Mouse (Mus musculus) midbrain, embryonic 14.5 days (tissue): ENCODE data around the gene Ptcd2. TPM values are rescaled to one million over a fixed set of nuclear protein-coding genes. Genes with fewer than 3 reads are reported as not detected.
"Not testable (repeated sequence)": the region's sequence is repeated elsewhere in the genome, so short reads cannot be mapped to it uniquely, and the experiment has no call there.

Source experiments
- ATAC-seq: fragments of 200-750 bp; cut with Nextera tagmentation; 2 replicates; pipeline ENCODE4 v1.8.0; 2017; ENCODE audit warnings: moderate number of reproducible peaks, moderate library complexity; ENCODE audit not compliant: low FRiP score, low TSS enrichment
- DNase-seq: peaks from one replicate; pipeline ENCODE4 v3.0.0-alpha.2; 2015
- H3K27ac ChIP-seq: fragments of 300-500 bp; sonication (generic); replicated peaks from 2 replicates; pipeline ENCODE4 v1.5.1; 2014; ENCODE audit warnings: mild to moderate bottlenecking, low read depth, low read length, moderate library complexity
- H3K27me3 ChIP-seq: fragments of 300-500 bp; sonication (generic); 2 replicates; pipeline ENCODE4 v1.6.1; 2014; ENCODE audit warnings: low read length, control low read depth, mixed read lengths; ENCODE audit not compliant: control insufficient read depth, insufficient read depth
- H3K36me3 ChIP-seq: fragments of 300-500 bp; sonication (generic); 2 replicates; pipeline ENCODE4 v1.6.1; 2014; ENCODE audit warnings: low read length, control low read depth; ENCODE audit not compliant: control insufficient read depth, insufficient read depth
- H3K4me1 ChIP-seq: fragments of 300-500 bp; sonication (generic); 2 replicates; pipeline ENCODE4 v1.6.1; 2014; ENCODE audit warnings: mild to moderate bottlenecking, antibody characterized with exemption, low read length, control low read depth; ENCODE audit not compliant: control insufficient read depth, insufficient read depth
- H3K4me2 ChIP-seq: fragments of 300-500 bp; sonication (generic); 2 replicates; pipeline ENCODE4 v1.6.1; 2014; ENCODE audit warnings: mild to moderate bottlenecking, low read length, moderate library complexity
- H3K4me3 ChIP-seq: fragments of 300-500 bp; sonication (generic); replicated peaks from 2 replicates; pipeline ENCODE4 v1.5.1; 2014; ENCODE audit warnings: low read depth, low read length
- H3K9ac ChIP-seq: fragments of 300-500 bp; sonication (generic); replicated peaks from 2 replicates; pipeline ENCODE4 v1.6.1; 2014; ENCODE audit warnings: mild to moderate bottlenecking, low read length, moderate library complexity
- H3K9me3 ChIP-seq: fragments of 300-500 bp; sonication (generic); 2 replicates; pipeline ENCODE4 v1.6.1; 2016; ENCODE audit warnings: low read length, control low read depth, mixed read lengths; ENCODE audit not compliant: control insufficient read depth
- WGBS: fragments of 180-500 bp; shearing (Covaris S2); extraction: QIAGEN DNeasy Blood & Tissue Kit; methylation state at CpG from one replicate; pipeline ENCODE4 v1.1.7; 2014; 5-methylcytosine and 5-hydroxymethylcytosine counted together
- polyA plus RNA-seq: library from polyadenylated mRNA; unstranded; fragments of >200 nt; fragmentation: Nextera tagmentation; extraction: Ambion mirVana; gene quantifications from 2 replicates; pipeline ENCODE4 v1.2.1, GENCODE M21; 2014

Ptcd2 gene
- polyA plus RNA-seq, 1 experiment from 2014 or later, result 62.2 TPM

DNA sequence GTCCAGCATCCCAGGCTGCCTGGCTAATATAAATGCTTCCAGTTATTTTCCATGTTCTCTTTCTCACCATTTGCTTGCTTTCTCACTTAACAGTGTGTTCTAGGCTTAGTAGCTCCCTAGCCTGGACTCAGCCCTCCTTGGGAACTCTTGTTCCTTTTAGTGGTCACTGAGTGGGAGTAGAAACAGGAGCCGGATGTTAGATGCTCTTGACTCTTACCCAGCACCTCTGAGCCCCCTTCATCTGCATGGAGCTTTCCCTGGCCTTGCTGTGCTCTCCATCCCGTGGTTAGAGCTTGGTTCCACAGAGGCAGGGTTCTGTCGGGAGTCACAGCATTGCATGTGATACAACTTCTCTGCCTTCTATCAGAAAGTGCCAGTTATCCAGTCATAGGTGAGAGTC is 7.1 kb upstream of the Ptcd2 start:
- DNase-seq (no peak), ATAC-seq (no peak)
- H3K36me3 ChIP-seq, result peaks cover 23% of the 10 kb centered on the region
- no peaks in the 10 kb centered on the region for H3K9me3 ChIP-seq
- H3K27ac ChIP-seq, result no peak overlapping the region
- no peak overlapping the region for H3K4me2 ChIP-seq
- no peak overlapping the region for H3K9ac ChIP-seq
- 93% methylated on average over 3 of the region's 3 CpGs for WGBS
- H3K27me3 ChIP-seq, result no peaks in the 10 kb centered on the region
- 0 out of 2 replicates have a peak, but pooled peaks cover 4% of the 10 kb centered on the region for H3K4me1 ChIP-seq
- H3K4me3 ChIP-seq, result no peak overlapping the region

DNA sequence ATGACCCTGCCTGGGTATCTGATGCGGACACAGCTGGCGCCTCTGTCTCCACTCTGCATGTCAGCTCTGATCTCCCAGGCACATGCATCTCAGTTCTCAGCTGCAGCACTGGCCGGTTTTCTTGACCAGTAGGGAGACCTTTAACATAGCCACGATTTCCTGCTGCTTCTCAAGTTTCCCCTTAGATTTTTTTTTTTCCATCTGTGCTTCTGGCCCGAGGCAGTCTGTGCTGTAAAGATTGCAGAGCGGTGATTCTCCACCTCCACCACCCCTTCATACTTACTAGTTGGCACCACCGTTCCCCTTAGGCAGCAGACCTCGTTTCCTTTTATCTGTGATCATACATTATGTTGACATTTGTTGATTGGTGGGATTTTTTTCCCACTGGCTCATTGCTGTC is 6.7 kb upstream of the Ptcd2 start:
- Histone ChIP-seq H3K27ac (no peak overlapping the region), H3K4me1 (0 out of 2 replicates have a peak, but pooled peaks cover 4% of the 10 kb centered on the region), H3K27me3 (no peaks in the 10 kb centered on the region), H3K36me3 (peaks cover 23% of the 10 kb centered on the region), H3K4me3 (no peak overlapping the region), H3K4me2 (no peak overlapping the region), H3K9ac (no peak overlapping the region), H3K9me3 (no peaks in the 10 kb centered on the region)
- DNase-seq, result no peak
- ATAC-seq, result no peak
- 86% methylated on average over 8 of the region's 8 CpGs for WGBS

DNA sequence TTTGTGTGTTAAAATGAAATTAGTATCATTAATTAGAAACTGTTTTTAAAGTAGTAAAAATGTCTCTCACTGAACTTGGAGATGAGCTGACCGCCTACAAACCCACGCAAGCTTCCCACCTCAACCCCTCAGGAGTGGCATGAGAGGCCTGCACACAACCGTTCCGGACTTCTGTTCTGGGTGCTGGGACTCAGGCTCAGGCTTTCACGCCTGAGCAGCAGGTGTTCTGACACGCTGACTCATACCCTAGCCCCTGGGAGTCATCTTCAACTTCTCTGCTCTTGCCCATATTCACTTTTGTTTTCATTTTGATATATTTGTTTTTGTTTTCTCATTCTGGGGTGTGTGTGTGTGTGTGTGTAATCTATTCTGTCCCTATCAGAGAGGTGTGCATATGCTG is 5.5 kb upstream of the Ptcd2 start:
- H3K36me3 ChIP-seq, result peaks cover 23% of the 10 kb centered on the region
- no peaks in the 10 kb centered on the region for H3K9me3 ChIP-seq
- DNase-seq (no peak), ATAC-seq (no peak)
- no peak overlapping the region for H3K4me2 ChIP-seq
- WGBS, result 93% methylated on average over 6 of the region's 6 CpGs
- H3K27me3 ChIP-seq, result no peaks in the 10 kb centered on the region
- no peak overlapping the region for H3K4me3 ChIP-seq
- no peak overlapping the region for H3K9ac ChIP-seq
- H3K4me1 ChIP-seq, result peaks cover 10% of the 10 kb centered on the region
- no peak overlapping the region for H3K27ac ChIP-seq

DNA sequence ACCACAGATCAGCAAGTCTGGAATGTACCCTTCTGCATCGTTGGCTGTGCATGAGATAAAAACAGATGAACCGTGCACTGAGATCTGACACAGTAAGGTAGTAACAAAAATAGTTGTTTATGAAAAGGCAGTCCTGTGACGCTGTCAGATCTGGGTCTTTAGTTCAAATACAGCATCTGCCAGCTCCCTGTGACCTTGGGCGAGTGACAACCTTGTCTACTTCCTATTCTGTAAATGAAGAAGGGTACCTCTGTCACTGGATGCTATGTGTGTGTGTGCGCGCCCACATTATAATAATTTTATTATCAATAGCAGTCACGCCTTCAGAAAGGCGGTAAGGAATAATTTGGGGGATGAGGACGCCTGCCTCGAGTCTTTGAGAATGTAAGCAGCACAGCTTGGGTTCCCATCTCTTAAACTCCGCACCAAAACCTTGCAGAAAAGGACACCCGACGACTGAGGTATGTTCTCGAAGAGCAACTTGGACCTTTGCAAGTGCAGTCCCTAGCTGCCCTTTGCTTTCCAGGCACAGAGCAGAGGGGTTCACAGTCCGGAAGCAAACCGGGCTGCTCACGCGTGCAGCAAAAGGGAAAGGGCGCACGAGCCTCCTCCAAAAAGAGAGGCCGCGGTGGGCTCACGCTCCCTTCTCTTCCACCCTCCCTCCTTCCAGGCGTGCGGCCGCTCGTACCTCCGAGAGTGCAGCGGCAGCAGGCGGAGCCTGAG is 468 bp downstream of the Ptcd2 start:
- ATAC-seq (peak; percentile 79; the same call in 1 of the 2 replicates), DNase-seq (no peak)
- H3K36me3 ChIP-seq, result peaks cover 43% of the 10 kb centered on the region
- no peaks in the 10 kb centered on the region for H3K9me3 ChIP-seq
- H3K4me1 ChIP-seq, result peaks cover 11% of the 10 kb centered on the region
- H3K27me3 ChIP-seq, result no peaks in the 10 kb centered on the region
- 3% methylated on average over 30 of the region's 30 CpGs for WGBS
- peak overlapping the region; percentile 77 for H3K9ac ChIP-seq
- peak overlapping the region; percentile 88 for H3K4me3 ChIP-seq
- peak overlapping the region; percentile 90 for H3K27ac ChIP-seq
- peak overlapping the region; percentile 82 for H3K4me2 ChIP-seq

DNA sequence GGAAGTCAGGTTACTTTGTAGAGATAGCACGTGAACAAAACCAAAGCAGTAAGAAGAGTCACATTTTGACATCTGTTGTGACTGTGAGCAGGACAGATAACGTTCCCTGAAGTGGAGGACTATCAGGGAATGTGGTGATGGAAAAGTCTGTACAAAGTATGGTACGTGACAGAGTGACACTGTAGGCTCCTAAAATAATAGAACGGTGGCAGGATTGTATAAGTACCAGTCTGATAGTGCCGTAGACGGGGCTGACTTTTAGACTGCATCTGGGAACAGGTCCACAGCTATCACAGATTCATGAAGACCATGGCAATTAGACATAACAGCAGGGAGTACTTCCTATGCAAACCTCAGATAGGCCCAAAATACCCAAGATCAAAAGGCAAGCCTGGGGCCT is 3.0 kb downstream of the Ptcd2 start:
- no peak for ATAC-seq
- WGBS, result 97% methylated on average over 6 of the region's 6 CpGs
- Histone ChIP-seq H3K9me3 (no peaks in the 10 kb centered on the region), H3K9ac (no peak overlapping the region), H3K27ac (no peak overlapping the region), H3K36me3 (peaks cover 59% of the 10 kb centered on the region), H3K4me1 (peaks cover 11% of the 10 kb centered on the region), H3K27me3 (no peaks in the 10 kb centered on the region), H3K4me3 (no peak overlapping the region), H3K4me2 (no peak overlapping the region)
- DNase-seq, result no peak

DNA sequence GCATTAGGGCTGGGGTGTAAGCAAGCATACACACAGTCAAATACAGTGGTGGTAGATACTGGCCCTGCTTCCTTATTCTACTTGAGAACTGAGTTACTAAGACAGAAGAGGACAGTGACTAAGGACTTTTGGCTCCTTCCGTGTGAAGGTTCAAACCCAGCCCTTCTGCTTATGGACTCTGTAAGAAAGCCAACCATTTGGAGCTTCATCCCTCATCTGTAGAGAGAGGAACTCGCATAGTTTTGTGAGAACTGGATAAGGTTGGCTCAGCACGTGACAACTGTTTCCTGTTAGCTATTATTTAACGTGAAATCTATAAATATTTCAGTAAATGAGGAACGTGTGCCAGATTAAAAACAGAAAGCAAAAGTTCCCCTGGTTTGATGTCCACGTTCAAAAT is 7.0 kb downstream of the Ptcd2 start:
- no peak for DNase-seq
- 90% methylated on average over 6 of the region's 6 CpGs for WGBS
- peaks cover 85% of the 10 kb centered on the region for H3K36me3 ChIP-seq

DNA sequence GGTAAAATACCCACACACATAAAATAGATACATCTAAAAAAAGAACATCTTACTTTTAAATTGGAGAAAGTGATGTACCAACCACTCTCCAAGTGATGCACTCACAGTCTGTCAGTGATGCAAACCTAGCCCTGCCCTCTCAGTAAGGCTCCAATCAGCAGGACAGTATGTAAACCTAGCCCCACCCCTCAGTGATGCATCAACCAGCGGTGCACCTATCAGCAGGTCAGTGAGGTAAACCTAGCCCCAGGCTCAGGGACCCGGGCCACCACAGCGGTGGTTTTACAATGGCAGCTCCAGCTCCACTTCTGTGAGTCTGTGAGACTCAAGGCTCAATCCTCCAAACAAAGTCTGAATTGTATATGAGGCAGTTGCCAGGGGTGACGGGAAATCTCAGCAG is 13.2 kb downstream of the Ptcd2 start:
- Histone ChIP-seq H3K4me3 (no peak overlapping the region), H3K4me2 (no peak overlapping the region), H3K9ac (no peak overlapping the region), H3K9me3 (no peaks in the 10 kb centered on the region), H3K27ac (no peak overlapping the region), H3K36me3 (peaks cover 85% of the 10 kb centered on the region), H3K27me3 (no peaks in the 10 kb centered on the region), H3K4me1 (no peaks in the 10 kb centered on the region)
- ATAC-seq (no peak), DNase-seq (no peak)
- WGBS, result 68% methylated on average over 4 of the region's 4 CpGs

More for the DNA sequence above, 7.0 kb downstream of the Ptcd2 start:
- no peaks in the 10 kb centered on the region for H3K4me1 ChIP-seq
- H3K27ac ChIP-seq, result no peak overlapping the region
- no peak overlapping the region for H3K4me3 ChIP-seq
- no peaks in the 10 kb centered on the region for H3K27me3 ChIP-seq
- no peak for ATAC-seq
- H3K9me3 ChIP-seq, result no peaks in the 10 kb centered on the region
- no peak overlapping the region for H3K9ac ChIP-seq
- H3K4me2 ChIP-seq, result no peak overlapping the region

DNA sequence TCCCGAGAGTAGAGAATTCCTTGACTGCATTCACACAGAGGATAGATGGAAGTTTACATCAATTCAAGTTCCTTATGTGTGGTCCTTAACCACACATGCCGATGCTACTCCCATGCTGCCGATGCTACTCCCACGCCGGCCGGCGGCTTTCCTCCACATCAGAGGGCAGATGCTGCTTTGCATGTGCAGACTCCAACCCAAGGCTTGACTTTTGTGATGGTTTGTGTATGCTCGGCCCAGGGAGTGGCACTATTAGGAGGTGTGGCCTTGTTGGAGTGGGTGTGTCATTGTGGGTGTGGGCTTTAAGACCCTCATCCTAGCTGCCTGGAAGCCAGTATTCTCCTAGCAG is 20.2 kb downstream of the Ptcd2 start:
- H3K9me3 ChIP-seq, H3K4me2 ChIP-seq, H3K27me3 ChIP-seq, H3K4me3 ChIP-seq, ATAC-seq, DNase-seq, H3K27ac ChIP-seq, H3K9ac ChIP-seq, H3K4me1 ChIP-seq: not testable (repeated sequence)
- WGBS, result 87% methylated on average over 8 of the region's 8 CpGs
- peaks cover 79% of the 10 kb centered on the region for H3K36me3 ChIP-seq

DNA sequence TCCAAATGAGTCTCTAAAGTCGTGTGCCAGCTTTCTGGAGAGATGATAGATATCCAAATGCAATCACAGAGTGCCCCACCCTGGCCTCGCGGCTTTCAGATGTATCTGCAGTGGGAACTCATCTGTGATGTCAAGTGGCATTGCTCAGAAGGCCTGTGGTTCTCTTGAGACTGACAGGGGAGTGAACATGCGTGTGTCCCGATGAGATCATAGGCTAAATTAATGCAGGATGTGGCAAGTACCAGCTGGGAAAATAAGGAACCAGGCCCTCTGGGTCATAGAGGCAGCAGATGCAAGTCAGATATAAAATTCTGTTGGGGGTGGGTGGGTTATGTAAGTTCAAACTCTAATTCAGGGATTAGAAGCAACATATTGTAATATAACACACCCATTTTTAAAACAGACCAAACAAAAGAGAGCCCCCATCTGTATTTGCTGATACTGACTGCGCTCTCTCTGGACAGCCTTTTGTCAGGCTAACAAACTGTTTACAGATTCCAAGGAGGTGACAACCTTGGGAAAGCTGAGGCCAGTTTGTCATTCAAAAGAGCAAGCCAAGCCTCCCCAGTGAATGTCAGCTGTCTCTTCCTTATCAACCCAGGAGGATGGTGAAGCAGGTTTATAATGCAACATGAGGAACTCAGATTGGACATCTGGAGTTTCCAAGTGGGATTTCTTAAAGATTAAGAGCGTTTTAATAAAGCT is 20.7 kb downstream of the Ptcd2 start:
- Histone ChIP-seq H3K9ac (no peak overlapping the region), H3K9me3 (no peaks in the 10 kb centered on the region), H3K27ac (no peak overlapping the region), H3K4me1 (no peaks in the 10 kb centered on the region), H3K36me3 (peaks cover 77% of the 10 kb centered on the region), H3K4me2 (no peak overlapping the region), H3K27me3 (no peaks in the 10 kb centered on the region), H3K4me3 (no peak overlapping the region)
- 72% methylated on average over 7 of the region's 7 CpGs for WGBS
- ATAC-seq, result no peak
- DNase-seq, result no peak
